Mouse (Mus musculus) intestine, embryonic 14.5 days (tissue): ENCODE results near the gene Fancc. TPM values are rescaled to one million over a fixed set of nuclear protein-coding genes. Genes with fewer than 3 reads are reported as not detected.
A peak's percentile ranks its signal among the peaks of the same experiment; 100 is the strongest.

Experiments used
- ATAC-seq: fragments of 200-750 bp; cut with Nextera tagmentation; replicated peaks from 2 replicates; pipeline ENCODE4 v1.8.0; 2017; ENCODE audit warnings: low read depth, moderate number of reproducible peaks, moderate TSS enrichment, moderate library complexity; ENCODE audit not compliant: low FRiP score, low TSS enrichment
- DNase-seq: peaks from one replicate; pipeline ENCODE4 v3.0.0-alpha.2; 2018; ENCODE audit warnings: low spot score
- H3K27ac ChIP-seq: fragments of 300-500 bp; sonication (generic); 2 replicates; pipeline ENCODE4 v1.5.1; 2014; ENCODE audit warnings: low read depth, mild to moderate bottlenecking, control low read depth
- H3K27me3 ChIP-seq: fragments of 300-500 bp; sonication (generic); replicated peaks from 2 replicates; pipeline ENCODE4 v1.6.1; 2014; ENCODE audit warnings: low read length, control low read depth; ENCODE audit not compliant: control insufficient read depth, insufficient read depth
- H3K36me3 ChIP-seq: fragments of 300-500 bp; sonication (generic); 2 replicates; pipeline ENCODE4 v1.6.1; 2014; ENCODE audit warnings: low read length, control low read depth; ENCODE audit not compliant: control insufficient read depth, insufficient read depth
- H3K4me1 ChIP-seq: fragments of 300-500 bp; sonication (generic); replicated peaks from 2 replicates; pipeline ENCODE4 v1.6.1; 2014; ENCODE audit warnings: low read length, control low read depth, mixed read lengths; ENCODE audit not compliant: control insufficient read depth, insufficient read depth
- H3K4me2 ChIP-seq: fragments of 300-500 bp; sonication (generic); 2 replicates; pipeline ENCODE4 v1.6.1; 2014; ENCODE audit warnings: low read length
- H3K4me3 ChIP-seq: fragments of 300-500 bp; sonication (generic); 2 replicates; pipeline ENCODE4 v1.5.1; 2014; ENCODE audit warnings: low read depth, low read length, control low read depth, mixed read lengths
- H3K9ac ChIP-seq: fragments of 300-500 bp; sonication (generic); 2 replicates; pipeline ENCODE4 v1.6.1; 2014; ENCODE audit warnings: mild to moderate bottlenecking, low read length
- H3K9me3 ChIP-seq: fragments of 300-500 bp; sonication (generic); 2 replicates; pipeline ENCODE4 v1.6.1; 2016; ENCODE audit warnings: low read length, control low read depth; ENCODE audit not compliant: control insufficient read depth
- WGBS: fragments of 180-500 bp; shearing (Covaris S2); extraction: QIAGEN DNeasy Blood & Tissue Kit; methylation state at CpG from one replicate; pipeline ENCODE4 v1.1.7; 2014; 5-methylcytosine and 5-hydroxymethylcytosine counted together
- polyA plus RNA-seq: library from polyadenylated mRNA; unstranded; fragments of >200 nt; fragmentation: Nextera tagmentation; extraction: Ambion mirVana; gene quantifications from 2 replicates; pipeline ENCODE4 v1.2.1, GENCODE M21; 2014

The Fancc gene
- polyA plus RNA-seq, 1 experiment from 2014 or later = 18.3 TPM

GRCm38 (mm10) chr13:63524061-63524460 is 27.0 kb upstream of the Fancc start:
- H3K4me2 ChIP-seq = no peak overlapping the region
- H3K9me3 ChIP-seq = no peaks in the 10 kb centered on the region
- no peaks in the 10 kb centered on the region for H3K27me3 ChIP-seq
- H3K4me1 ChIP-seq = peaks cover 61% of the 10 kb centered on the region
- peaks cover 86% of the 10 kb centered on the region for H3K36me3 ChIP-seq
- no peak overlapping the region for H3K4me3 ChIP-seq
- ATAC-seq (no peak), DNase-seq (no peak)
- no peak overlapping the region for H3K9ac ChIP-seq
- peak overlapping the region; percentile 91 for H3K27ac ChIP-seq
- WGBS = 27% methylated on average over 2 of the region's 2 CpGs

GRCm38 (mm10) chr13:63522832-63523231 is 25.8 kb upstream of the Fancc start:
- peaks cover 48% of the 10 kb centered on the region for H3K4me1 ChIP-seq
- no peaks in the 10 kb centered on the region for H3K27me3 ChIP-seq
- H3K9ac ChIP-seq = no peak overlapping the region
- H3K9me3 ChIP-seq = no peaks in the 10 kb centered on the region
- peak; percentile 23 for ATAC-seq
- 16% methylated on average over 10 of the region's 10 CpGs for WGBS
- H3K27ac ChIP-seq = peak overlapping the region; percentile 91
- H3K36me3 ChIP-seq = peaks cover 92% of the 10 kb centered on the region
- H3K4me3 ChIP-seq = no peak overlapping the region
- DNase-seq = peak; percentile 69
- no peak overlapping the region for H3K4me2 ChIP-seq

- Histone ChIP-seq H3K4me1 (peaks cover 29% of the 10 kb centered on the region), H3K36me3 (peaks cover 93% of the 10 kb centered on the region), H3K4me2 (no peak overlapping the region), H3K9ac (no peak overlapping the region), H3K27me3 (no peaks in the 10 kb centered on the region), H3K27ac (no peak overlapping the region), H3K4me3 (no peak overlapping the region), H3K9me3 (no peaks in the 10 kb centered on the region)
- ATAC-seq = no peak
- WGBS = 78% methylated on average over 6 of the region's 6 CpGs
- no peak for DNase-seq
Observed at GRCm38 (mm10) chr13:63520110-63520509, 23.0 kb upstream of the Fancc start.

GRCm38 (mm10) chr13:63516535-63516934 is 19.5 kb upstream of the Fancc start:
- Histone ChIP-seq H3K9ac (no peak overlapping the region), H3K27me3 (no peaks in the 10 kb centered on the region), H3K36me3 (peaks cover 93% of the 10 kb centered on the region), H3K27ac (peak overlapping the region; percentile 70; the same call in 1 of the 2 replicates), H3K9me3 (no peaks in the 10 kb centered on the region), H3K4me2 (no peak overlapping the region), H3K4me1 (peaks cover 18% of the 10 kb centered on the region), H3K4me3 (no peak overlapping the region)
- 52% methylated on average over 2 of the region's 2 CpGs for WGBS
- no peak for ATAC-seq
- no peak for DNase-seq

- WGBS = 36% methylated on average over 5 of the region's 5 CpGs
- Histone ChIP-seq H3K27me3 (no peaks in the 10 kb centered on the region), H3K9ac (no peak overlapping the region), H3K4me3 (no peak overlapping the region), H3K4me2 (no peak overlapping the region), H3K27ac (peak overlapping the region; percentile 79; the same call in 1 of the 2 replicates), H3K9me3 (no peaks in the 10 kb centered on the region), H3K36me3 (peaks cover 97% of the 10 kb centered on the region), H3K4me1 (peaks cover 18% of the 10 kb centered on the region)
- ATAC-seq = peak; percentile 61
- no peak for DNase-seq
Observed at GRCm38 (mm10) chr13:63515542-63515941, 18.5 kb upstream of the Fancc start.

GRCm38 (mm10) chr13:63514931-63515360 is 17.9 kb upstream of the Fancc start:
- DNase-seq (no peak), ATAC-seq (peak; percentile 51)
- Histone ChIP-seq H3K4me2 (no peak overlapping the region), H3K9me3 (no peaks in the 10 kb centered on the region), H3K4me3 (no peak overlapping the region), H3K27me3 (no peaks in the 10 kb centered on the region), H3K9ac (no peak overlapping the region), H3K27ac (peak overlapping the region; percentile 79), H3K4me1 (peaks cover 18% of the 10 kb centered on the region), H3K36me3 (peaks cover 97% of the 10 kb centered on the region)
- 40% methylated on average over 8 of the region's 8 CpGs for WGBS

- Histone ChIP-seq H3K9me3 (no peaks in the 10 kb centered on the region), H3K4me2 (no peak overlapping the region), H3K4me3 (no peak overlapping the region), H3K36me3 (peaks cover 94% of the 10 kb centered on the region), H3K27me3 (no peaks in the 10 kb centered on the region), H3K27ac (no peak overlapping the region), H3K4me1 (peaks cover 18% of the 10 kb centered on the region), H3K9ac (no peak overlapping the region)
- DNase-seq (no peak), ATAC-seq (no peak)
- WGBS = 70% methylated on average over 26 of the region's 26 CpGs
Observed at GRCm38 (mm10) chr13:63513374-63514098, 16.5 kb upstream of the Fancc start.

GRCm38 (mm10) chr13:63512411-63512810 is 15.3 kb upstream of the Fancc start:
- no peak overlapping the region for H3K27ac ChIP-seq
- peaks cover 94% of the 10 kb centered on the region for H3K36me3 ChIP-seq
- ATAC-seq = no peak
- no peak overlapping the region for H3K9ac ChIP-seq
- H3K9me3 ChIP-seq = no peaks in the 10 kb centered on the region
- no peak overlapping the region for H3K4me2 ChIP-seq
- no peaks in the 10 kb centered on the region for H3K27me3 ChIP-seq
- no peak overlapping the region for H3K4me3 ChIP-seq
- H3K4me1 ChIP-seq = peaks cover 18% of the 10 kb centered on the region
- DNase-seq = no peak
- WGBS = 51% methylated on average over 6 of the region's 6 CpGs

- no peak for ATAC-seq
- Histone ChIP-seq H3K36me3 (peaks cover 58% of the 10 kb centered on the region), H3K4me1 (0 out of 2 replicates have a peak, but pooled peaks cover under 1% of the 10 kb centered on the region), H3K4me3 (no peak overlapping the region), H3K27ac (no peak overlapping the region), H3K27me3 (no peaks in the 10 kb centered on the region), H3K9ac (no peak overlapping the region), H3K4me2 (no peak overlapping the region), H3K9me3 (no peaks in the 10 kb centered on the region)
- WGBS = 64% methylated on average over 5 of the region's 5 CpGs
- no peak for DNase-seq
Observed at GRCm38 (mm10) chr13:63507821-63508220, 10.7 kb upstream of the Fancc start.
